Mouse (Mus musculus) stomach, postnatal 0 days (tissue): ENCODE measurements around the gene Snapin.

Experiments used
- CTCF ChIP-seq: IDR thresholded peaks from 2 replicates; pipeline ENCODE4 v1.5.1; 2016; ENCODE audit warnings: antibody characterized with exemption, low read depth, mild to moderate bottlenecking, moderate library complexity
- EP300 ChIP-seq: optimal IDR thresholded peaks from 2 replicates; pipeline ENCODE3; 2016; ENCODE audit warnings: antibody characterized with exemption

- no peak for TF ChIP-seq CTCF
- TF ChIP-seq EP300, result no peak
Observed at GRCm38 (mm10) chr3:90512948-90513642, 22.3 kb upstream of the Snapin start.
